Mouse (Mus musculus) liver, adult 10 weeks (tissue): Measurements from ENCODE around the gene Fbxl20. TPM values are rescaled to one million over a fixed set of nuclear protein-coding genes. Genes with fewer than 3 reads are reported as not detected.

Experiments used
- polyA plus RNA-seq: library from polyadenylated mRNA; stranded (reverse); fragments of 350-450 nt; fragmentation: Illumina TruSeq; extraction: RNeasy Lipid Tissue Mini Kit (QIAGEN cat#74804); gene quantifications from one replicate; pipeline ENCODE4 v1.2.3, GENCODE M21; 2014; ENCODE audit warnings: low read depth, low replicate concordance

The Fbxl20 gene
- 11.8 TPM for polyA plus RNA-seq

GRCm38 (mm10) chr11:98149786-98150624 lies at the start of gene Fbxl20:
Fbxl20 (minus strand) TSS chr11:98150403.

GRCm38 (mm10) chr11:98192901-98193805 lies 43.0 kb upstream of the Fbxl20 start, which contains the start of gene Med1:
Med1 (minus strand) TSS chr11:98193293.

GRCm38 (mm10) chr11:98052989-98053834 lies 97.0 kb downstream of the Fbxl20 start, which contains the start of gene Stac2:
Stac2 (minus strand) TSS chr11:98053462.

Other genes with a start within 250 kb of the Fbxl20 start
- not detected for gene Plxdc1, start 164.0 kb downstream of the Fbxl20 start, polyA plus RNA-seq
- gene Arl5c, start 154.2 kb downstream of the Fbxl20 start, polyA plus RNA-seq, result not detected
- gene Cacnb1, start 127.4 kb downstream of the Fbxl20 start, polyA plus RNA-seq, result not detected
- gene Rpl19, start 123.7 kb downstream of the Fbxl20 start, polyA plus RNA-seq, result 93.7 TPM
- not detected for gene Stac2, start 96.9 kb downstream of the Fbxl20 start, polyA plus RNA-seq
- 18.6 TPM for gene Med1, start 42.9 kb upstream of the Fbxl20 start, polyA plus RNA-seq
- 11.5 TPM for gene Cdk12, start 52.7 kb upstream of the Fbxl20 start, polyA plus RNA-seq
- gene Neurod2, start 179.2 kb upstream of the Fbxl20 start, polyA plus RNA-seq, result not detected
- 1.4 TPM for gene Ppp1r1b, start 198.0 kb upstream of the Fbxl20 start, polyA plus RNA-seq
- 1.1 TPM for gene Stard3, start 208.0 kb upstream of the Fbxl20 start, polyA plus RNA-seq
- gene Tcap, start 233.4 kb upstream of the Fbxl20 start, polyA plus RNA-seq, result not detected
- not detected for gene Pnmt, start 236.0 kb upstream of the Fbxl20 start, polyA plus RNA-seq